Mouse (Mus musculus) lung, postnatal 0 days (tissue): ENCODE data around the gene Srcap.

Experiments
- CTCF ChIP-seq: IDR thresholded peaks from 2 replicates; pipeline ENCODE4 v1.5.1; 2016; ENCODE audit warnings: antibody characterized with exemption, mild to moderate bottlenecking
- EP300 ChIP-seq: IDR thresholded peaks from 2 replicates; pipeline ENCODE4 v1.6.1; 2016; ENCODE audit warnings: antibody characterized with exemption, mild to moderate bottlenecking, control low read depth

DNA sequence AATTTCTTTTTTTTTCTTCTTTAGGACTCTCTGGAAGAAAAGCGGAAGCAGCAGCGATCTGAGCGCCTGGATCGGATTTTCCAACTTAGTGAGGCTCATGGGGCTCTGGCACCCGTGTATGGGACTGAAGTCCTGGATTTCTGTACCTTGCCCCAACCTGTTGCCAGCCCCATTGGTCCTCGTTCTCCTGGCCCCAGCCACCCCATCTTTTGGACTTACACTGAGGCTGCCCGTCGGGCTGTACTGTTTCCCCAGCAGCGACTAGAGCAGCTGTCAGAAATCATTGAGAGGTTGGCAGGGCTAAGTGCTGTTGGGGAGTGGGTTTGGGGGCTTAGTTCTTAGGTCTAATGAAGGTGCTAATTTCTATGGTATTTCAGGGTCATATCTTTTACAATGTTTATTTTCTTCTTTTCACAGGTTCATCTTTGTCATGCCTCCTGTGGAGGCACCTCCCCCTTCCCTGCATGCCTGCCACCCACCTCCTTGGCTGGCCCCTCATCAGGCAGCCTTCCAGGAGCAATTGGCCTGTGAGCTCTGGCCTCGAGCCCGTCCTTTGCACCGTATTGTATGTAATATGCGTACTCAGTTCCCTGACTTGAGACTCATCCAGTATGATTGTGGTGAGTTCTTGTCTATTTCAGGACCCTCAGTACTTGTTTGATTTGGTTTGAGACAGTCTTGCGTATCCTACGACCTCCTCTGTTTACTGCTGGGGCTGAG lies 37.5 kb downstream of the Srcap start:
- TF ChIP-seq CTCF = no peak
- TF ChIP-seq EP300 = no peak
